ENCODE assay signal across 8 mouse cellular contexts in the genomic region with DNA sequence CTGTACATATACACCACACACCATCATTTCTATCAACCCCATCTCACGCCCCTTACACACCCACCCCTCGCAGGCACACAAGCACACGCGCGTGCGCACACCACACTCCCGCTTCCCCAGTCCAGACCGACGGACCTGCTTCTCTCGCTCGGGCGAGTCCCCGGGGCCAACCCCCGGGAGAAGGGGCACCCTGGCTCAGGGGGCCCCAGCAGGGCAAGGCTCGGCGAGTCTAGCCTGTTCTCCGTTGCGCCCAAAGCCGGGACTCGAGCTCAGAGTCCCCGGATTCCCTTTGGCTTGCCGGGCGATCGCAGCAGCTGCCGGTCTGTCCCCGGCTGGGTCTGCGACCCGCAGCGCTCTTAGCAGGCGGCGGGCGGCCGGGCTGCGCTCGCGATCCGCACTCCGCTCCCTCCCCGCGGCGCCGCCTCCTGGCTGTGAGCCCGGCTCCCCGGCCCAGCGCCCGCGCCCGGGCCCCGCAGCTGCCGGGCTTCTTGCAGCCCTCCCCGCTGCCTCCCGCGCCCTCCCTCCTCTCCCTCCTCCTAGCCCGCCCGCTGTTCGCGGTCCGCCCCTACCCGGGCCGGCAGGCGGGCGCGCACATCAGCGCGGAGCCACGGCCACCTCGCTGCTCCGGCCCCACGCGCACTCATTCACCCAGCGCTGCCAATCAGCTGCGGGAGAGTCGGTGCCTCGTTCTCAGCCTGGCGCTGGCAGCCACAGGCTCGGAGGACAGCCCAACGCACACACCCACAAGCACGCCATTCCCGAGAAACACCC. TPM values are rescaled to one million over a fixed set of nuclear protein-coding genes. Genes with fewer than 3 reads are reported as not detected.
DNase-seq lines count a peak whose midpoint lies in the region; ATAC-seq lines count a peak whose summit lies in the region.

Gene Prrt4, minus strand, starts transcription at position 697 of the 771 bp plus-strand sequence.

- 0 out of 2 replicates have a peak, but pooled peaks cover 4% of the 10 kb centered on the region for H3K36me3 ChIP-seq in hindbrain, embryonic 14.5 days (replicated peaks; ENCODE audit: control insufficient read depth, insufficient read depth)

- peak; percentile 86 for ATAC-seq in hindbrain, embryonic 14.5 days (ENCODE audit: low FRiP score)

- peak within 1 kb of the TSS; percentile 90 for H3K9ac ChIP-seq in hindbrain, embryonic 14.5 days

- peak; percentile 83 for DNase-seq in ZHBTc4 (ENCODE audit: low read depth, low spot score)
- DNase-seq in cerebellum, postnatal 10 days, result peak; percentile 76 to 81
- DNase-seq in frontal cortex, postnatal 36 days (ENCODE audit: low spot score in 2 of 2), result peak; percentile 68 to 69
- peak; percentile 67 for DNase-seq in hindbrain, embryonic 14.5 days (ENCODE audit: low spot score)
- DNase-seq in layer of hippocampus, postnatal 36 days, result peak; percentile 63 to 70
- peak; percentile 50 for DNase-seq in lung, postnatal 14 days
- DNase-seq in right cerebral cortex, postnatal 10 days (ENCODE audit: low spot score in 2 of 2), result peak; percentile 85 to 89
- no peak for DNase-seq in spleen, postnatal 14 days (ENCODE audit: low spot score in 2 of 2)

- 0 out of 2 replicates have a peak, but pooled peaks cover 9% of the 10 kb centered on the region for H3K4me1 ChIP-seq in hindbrain, embryonic 14.5 days (replicated peaks; ENCODE audit: control insufficient read depth, insufficient read depth, low read length)

- peak within 1 kb of the TSS; percentile 85 for H3K4me2 ChIP-seq in hindbrain, embryonic 14.5 days (replicated peaks)

- H3K4me3 ChIP-seq in hindbrain, embryonic 14.5 days (replicated peaks; ENCODE audit: low read length), result peak within 1 kb of the TSS; percentile 79

- H3K27ac ChIP-seq in hindbrain, embryonic 14.5 days, result peak within 1 kb of the TSS; percentile 91

- peaks cover 9% of the 10 kb centered on the region; the same call in 1 of the 2 replicates for H3K27me3 ChIP-seq in hindbrain, embryonic 14.5 days (ENCODE audit: control insufficient read depth, insufficient read depth, low read length)

- WGBS in hindbrain, embryonic 14.5 days, result under 1% methylated on average over 69 of the region's 79 CpGs

- H3K9me3 ChIP-seq in hindbrain, embryonic 14.5 days (ENCODE audit: control insufficient read depth, low read length), result no peaks in the 10 kb centered on the region

RNA-seq across cellular contexts. Expression of gene Prrt4, which starts in this region (rescaled TPM):
- polyA plus RNA-seq in hindbrain, embryonic 14.5 days (2014; fragmentation: Nextera tagmentation; extraction: Ambion mirVana), result 10.0 and 11.0 TPM in 2 replicates
- 1 to 10 TPM; 2.0 to 2.1 TPM for total RNA-seq in layer of hippocampus, postnatal 36 days (2021)

Comparison
In these comparisons a context has a peak if more than half of its experiments do, and no peak if none do; other contexts are left out.
1. DNase-seq: peak in ZHBTc4 (single experiment), cerebellum, postnatal 10 days (2 of 2), frontal cortex, postnatal 36 days (2 of 2), hindbrain, embryonic 14.5 days (single experiment), layer of hippocampus, postnatal 36 days (2 of 2), lung, postnatal 14 days (single experiment) and right cerebral cortex, postnatal 10 days (2 of 2); none in spleen, postnatal 14 days (0 of 2).